9 mouse cellular contexts compared by ENCODE assay signal in genomic region chr1:87658937-87659617, GRCm38 (mm10). TPM values are rescaled to one million over a fixed set of nuclear protein-coding genes. Genes with fewer than 3 reads are reported as not detected.
DNase-seq lines count a peak whose midpoint lies in the region; ATAC-seq and TF ChIP-seq lines count a peak whose summit lies in the region.
"Had no signal": no experiment of that assay in that cellular context is flagged by ENCODE, and none has a peak within 500 bp of the region (broad histone marks: within the 10 kb centered on the region; RNA-seq: fewer than 3 reads in every experiment).

No protein-coding gene starts in this region.

- H3K79me2 ChIP-seq in CH12.LX (replicated peaks; ENCODE audit: control insufficient read depth, extremely low read depth, insufficient read depth, poor library complexity, severe bottlenecking), result peaks cover 71% of the 10 kb centered on the region

- dilution Hi-C loops in CH12.LX (cut with MboI; ENCODE audit: extremely low pct_ligation_motif_present, extremely low pct_unique_long_range_greater_than_20kb, low sequenced_read_pairs), result no loop called here

- no peak for TF ChIP-seq CTCF in CH12.LX (conservative IDR thresholded peaks at IDR 0.05 in 1 of 2, IDR thresholded peaks at IDR 0.05 in 1 of 2; ENCODE audit: low read depth in 2 of 2, low read length in 2 of 2)

- H3K36me3 ChIP-seq in CH12.LX (replicated peaks in 1 of 2; ENCODE audit: control insufficient read depth in 1 of 2, insufficient read depth in 1 of 2, low read length in 1 of 2), result peaks cover 17 to 61% of the 10 kb centered on the region in 2 experiments
- no peaks in the 10 kb centered on the region for H3K36me3 ChIP-seq in hindbrain, embryonic 12.5 days
- H3K36me3 ChIP-seq: lung, embryonic 15.5 days had no signal

- H3K27ac ChIP-seq in CH12.LX (ENCODE audit: insufficient read depth, low read depth), result peak overlapping the region; percentile 77
- H3K27ac ChIP-seq in hindbrain, embryonic 12.5 days, result no peak overlapping the region
- H3K27ac ChIP-seq: lung, embryonic 15.5 days had no signal

- peaks cover 26% of the 10 kb centered on the region for H3K9me3 ChIP-seq in CH12.LX (replicated peaks; ENCODE audit: low read length)
- H3K9me3 ChIP-seq in hindbrain, embryonic 12.5 days (replicated peaks), result 0 out of 2 replicates have a peak, but pooled peaks cover 2% of the 10 kb centered on the region
- H3K9me3 ChIP-seq: lung, embryonic 15.5 days had no signal

- 0 out of 2 replicates have a peak, but pooled peaks have one; percentile 26 for TF ChIP-seq POLR2A in CH12.LX (IDR thresholded peaks at IDR 0.05; ENCODE audit: low read depth, low read length)

- no peak overlapping the region for H3K4me3 ChIP-seq in CH12.LX (replicated peaks in 1 of 3; ENCODE audit: low read depth in 2 of 3, low read length in 2 of 3, poor library complexity in 1 of 3)
- no peak overlapping the region for H3K4me3 ChIP-seq in hindbrain, embryonic 12.5 days
- H3K4me3 ChIP-seq: lung, embryonic 15.5 days had no signal

- WGBS in hindbrain, embryonic 12.5 days, result 76% methylated on average over 8 of the region's 8 CpGs

- no peaks in the 10 kb centered on the region for H3K27me3 ChIP-seq in CH12.LX (replicated peaks)
- H3K27me3 ChIP-seq in hindbrain, embryonic 12.5 days, result no peaks in the 10 kb centered on the region
- H3K27me3 ChIP-seq: lung, embryonic 15.5 days had no signal

- TF ChIP-seq EP300 in CH12.LX (IDR thresholded peaks at IDR 0.05; ENCODE audit: low read length), result no peak

- H3K4me1 ChIP-seq in CH12.LX (ENCODE audit: control insufficient read depth in 1 of 2, insufficient read depth in 2 of 2), result peaks cover 35 to 70% of the 10 kb centered on the region in 2 experiments
- H3K4me1 ChIP-seq in hindbrain, embryonic 12.5 days, result peaks cover 12% of the 10 kb centered on the region
- H3K4me1 ChIP-seq: lung, embryonic 15.5 days had no signal

- no peak for TF ChIP-seq RAD21 in CH12.LX (IDR thresholded peaks at IDR 0.05; ENCODE audit: low read depth, low read length)

- peak; percentile 38 for DNase-seq in gastrocnemius, postnatal 25 days
- DNase-seq in gastrocnemius, postnatal 10 days, result no peak
- DNase-seq in CH12.LX (ENCODE audit: extremely low read depth), result peak; percentile 94
- DNase-seq in heart, postnatal 4 days, result peak; percentile 17
- peak; percentile 64 to 73 for DNase-seq in monocyte, adult 2 months (ENCODE audit: low read depth in 1 of 2, low spot score in 2 of 2)
- no peak for DNase-seq in retina, embryonic 14.5 days (ENCODE audit: low spot score)

- H3K9ac ChIP-seq in CH12.LX (ENCODE audit: insufficient read depth, low read depth), result no peak overlapping the region; the same call in 1 of the 2 replicates
- H3K9ac ChIP-seq in hindbrain, embryonic 12.5 days, result no peak overlapping the region
- H3K9ac ChIP-seq: lung, embryonic 15.5 days had no signal

- in situ Hi-C loops in CH12.LX (cut with MboI; ENCODE audit: low pct_ligation_motif_present, low pct_unique_long_range_greater_than_20kb, low sequenced_read_pairs), result no loop called here

- peak overlapping the region; percentile 52 for H3K4me2 ChIP-seq in CH12.LX (ENCODE audit: insufficient read depth, low read depth, poor library complexity, severe bottlenecking)
- no peak overlapping the region for H3K4me2 ChIP-seq in hindbrain, embryonic 12.5 days (replicated peaks)
- H3K4me2 ChIP-seq: lung, embryonic 15.5 days had no signal

- ATAC-seq in hindbrain, embryonic 12.5 days (ENCODE audit: low FRiP score), result no peak
- ATAC-seq in inflammation-experienced regulatory T-cells, adult 6 months, result no peak

TF ChIP-seq in CH12.LX, 34 proteins besides CTCF, POLR2A, EP300 and RAD21:
- no peak; the same call in 1 of the 2 replicates for TF ChIP-seq ETS1 (conservative IDR thresholded peaks at IDR 0.05; ENCODE audit: low read depth, low read length)
- TF ChIP-seq POLR2AphosphoS2 (IDR thresholded peaks at IDR 0.05; ENCODE audit: low read depth, low read length), result no peak
- no peak for TF ChIP-seq CHD1 (IDR thresholded peaks at IDR 0.05; ENCODE audit: low read depth, low read length)
- TF ChIP-seq NRF1 (IDR thresholded peaks at IDR 0.05; ENCODE audit: low read depth, low read length), result no peak
- TF ChIP-seq SMC3 (IDR thresholded peaks at IDR 0.05; ENCODE audit: low read depth, low read length), result no peak
- no peak for TF ChIP-seq RCOR1 (conservative IDR thresholded peaks at IDR 0.05; ENCODE audit: low read depth, low read length)
- no peak for TF ChIP-seq E2F4 (IDR thresholded peaks at IDR 0.05; ENCODE audit: insufficient replicate concordance, low read depth, low read length)
- TF ChIP-seq MXI1 (IDR thresholded peaks at IDR 0.05; ENCODE audit: low read depth, low read length), result peak; percentile 72; the same call in 1 of the 2 replicates
- peak; percentile 82 for TF ChIP-seq MYC (IDR thresholded peaks at IDR 0.05; ENCODE audit: low read depth, low read length)
- TF ChIP-seq JUND (conservative IDR thresholded peaks at IDR 0.05; ENCODE audit: low read depth, low read length), result peak; percentile 46
- TF ChIP-seq MAZ (IDR thresholded peaks at IDR 0.05; ENCODE audit: low read depth, low read length), result no peak
- no peak for TF ChIP-seq PAX5 (IDR thresholded peaks at IDR 0.05; ENCODE audit: low read length)
- peak; percentile 37; the same call in 1 of the 2 replicates for TF ChIP-seq ELF1 (IDR thresholded peaks at IDR 0.05; ENCODE audit: low read depth, low read length)
- 0 out of 2 replicates have a peak, but pooled peaks have one; percentile 48 for TF ChIP-seq TBP (conservative IDR thresholded peaks at IDR 0.05; ENCODE audit: low read depth, low read length)
- TF ChIP-seq ZNF384 (IDR thresholded peaks at IDR 0.05; ENCODE audit: low read depth, low read length), result no peak
- no peak for TF ChIP-seq JUN (IDR thresholded peaks at IDR 0.05; ENCODE audit: insufficient read depth, low read depth, low read length)
- TF ChIP-seq MEF2A (IDR thresholded peaks at IDR 0.05; ENCODE audit: borderline replicate concordance, low read depth, low read length), result no peak
- no peak for TF ChIP-seq ZC3H11A (IDR thresholded peaks at IDR 0.05; ENCODE audit: low read depth, low read length)
- TF ChIP-seq MAX (IDR thresholded peaks at IDR 0.05; ENCODE audit: low read length), result no peak
- TF ChIP-seq HCFC1 (IDR thresholded peaks at IDR 0.05; ENCODE audit: low read depth, low read length), result no peak
- no peak for TF ChIP-seq GABPA (IDR thresholded peaks at IDR 0.05; ENCODE audit: insufficient replicate concordance, low read depth, low read length)
- TF ChIP-seq IRF4 (IDR thresholded peaks at IDR 0.05; ENCODE audit: low read depth, low read length), result peak; percentile 77

RNA-seq across cellular contexts. Expression of gene Inpp5d, which starts 39.0 kb away (rescaled TPM):
- 1 to 10 TPM; 1.9 to 5.3 TPM for total RNA-seq in gastrocnemius, postnatal 25 days (2021)
- total RNA-seq in gastrocnemius, postnatal 10 days (2021), result 10 to 100 TPM in 1 of 2 experiments, 1 to 10 TPM in 1; 7.1 to 14.8 TPM
- 80.9 and 97.1 TPM in 2 replicates for total RNA-seq in CH12.LX (2012; rRNA removed)
- 106 and 112 TPM in 2 replicates for total RNA-seq in CH12.LX (2014; rRNA removed)
- 109 TPM in 2 replicates for polyA plus RNA-seq in CH12.LX (2012; ENCODE audit: insufficient read length, low read depth)
- total RNA-seq in heart, postnatal 4 days (2021), result 10 to 100 TPM; 10.7 to 15.6 TPM
- polyA plus RNA-seq in hindbrain, embryonic 12.5 days (2016; fragmentation: Nextera tagmentation; extraction: Ambion mirVana), result 4.9 and 5.5 TPM in 2 replicates
- 100 to 1,000 TPM; 124 to 158 (median 135) TPM for polyA plus RNA-seq in inflammation-experienced regulatory T-cells, adult 6 months (2017; shearing (Covaris generic))

Comparison
In these comparisons a context has a peak if more than half of its experiments do, and no peak if none do; other contexts are left out.
1. DNase-seq: peak in gastrocnemius, postnatal 25 days (single experiment), CH12.LX (single experiment), heart, postnatal 4 days (single experiment) and monocyte, adult 2 months (2 of 2); none in gastrocnemius, postnatal 10 days (single experiment) and retina, embryonic 14.5 days (single experiment).
2. RNA of gene Inpp5d, which starts 39.0 kb away (total RNA-seq): 80.9 to 112 TPM in CH12.LX; 10.7 to 15.6 TPM in heart, postnatal 4 days, 7.1 to 14.8 TPM in gastrocnemius, postnatal 10 days and 1.9 to 5.3 TPM in gastrocnemius, postnatal 25 days; every median in the first group is over 4 times any median in the second.